Mouse (Mus musculus): ENCODE measurements around the gene Rpl27a.

Rpl27a gene

GRCm38 (mm10) chr7:109563775-109564362 lies 44.9 kb downstream of the Rpl27a start:
- no peak for DNase-seq (ENCODE audit: low read depth)

GRCm38 (mm10) chr7:109566327-109566726 lies 47.4 kb downstream of the Rpl27a start:
- DNase-seq (ENCODE audit: low read depth) = no peak

GRCm38 (mm10) chr7:109566841-109567768 lies 48.2 kb downstream of the Rpl27a start:
- no peak for DNase-seq (ENCODE audit: low read depth)

GRCm38 (mm10) chr7:109568391-109568892 lies 49.5 kb downstream of the Rpl27a start:
- no peak for DNase-seq (ENCODE audit: low read depth)

Measured in c-Kit-positive CD71-positive TER-119-negative erythroid progenitor cells, embryonic 14.5 days (primary cell).